Mouse (Mus musculus): Measurements from ENCODE around the gene Nxf2. TPM values are rescaled to one million over a fixed set of nuclear protein-coding genes. Genes with fewer than 3 reads are reported as not detected.

Nxf2 gene
- total and polyA plus RNA-seq, 3 experiments, result not detected

GRCm38 (mm10) chrX:135008720-135009470 lies 44.3 kb upstream of the Nxf2 start, which contains the start of gene Zmat1:
Gene Zmat1, minus strand, starts transcription at chrX:135009209.
- Histone ChIP-seq H3K27me3 (replicated peaks) (no peaks in the 10 kb centered on the region), H3K36me3 (replicated peaks in 1 of 2; ENCODE audit: control insufficient read depth in 1 of 2, insufficient read depth in 1 of 2, low read length in 1 of 2) (peaks cover 0 to 2% of the 10 kb centered on the region in 2 experiments), H3K27ac (ENCODE audit: insufficient read depth, low read depth) (peak within 1 kb of the TSS; percentile 86), H3K4me1 (ENCODE audit: control insufficient read depth in 1 of 2, insufficient read depth in 2 of 2) (peaks cover 0 to 6% of the 10 kb centered on the region in 2 experiments; a peak in 1 of 4 replicates), H3K79me2 (replicated peaks; ENCODE audit: control insufficient read depth, extremely low read depth, insufficient read depth, poor library complexity, severe bottlenecking) (no peaks in the 10 kb centered on the region), H3K9ac (ENCODE audit: insufficient read depth, low read depth) (peak within 1 kb of the TSS; percentile 82), H3K4me3 (replicated peaks in 1 of 3; ENCODE audit: low read depth in 2 of 3, low read length in 2 of 3, poor library complexity in 1 of 3) (peak within 1 kb of the TSS; percentile 49 to 76 (median 60)), H3K4me2 (ENCODE audit: insufficient read depth, low read depth, poor library complexity, severe bottlenecking) (peak within 1 kb of the TSS; percentile 50), H3K9me3 (replicated peaks; ENCODE audit: low read length) (no peaks in the 10 kb centered on the region)
- in situ Hi-C loops (cut with MboI; ENCODE audit: low pct_ligation_motif_present, low pct_unique_long_range_greater_than_20kb, low sequenced_read_pairs), result no loop called here
- TF ChIP-seq NRF1 (IDR thresholded peaks at IDR 0.05; ENCODE audit: low read depth, low read length) (no peak), ZKSCAN1 (IDR thresholded peaks at IDR 0.05; ENCODE audit: borderline replicate concordance, low read depth, low read length) (no peak), TBP (conservative IDR thresholded peaks at IDR 0.05; ENCODE audit: low read depth, low read length) (peak; percentile 43; the same call in 1 of the 2 replicates), ELF1 (IDR thresholded peaks at IDR 0.05; ENCODE audit: low read depth, low read length) (peak; percentile 73), USF1 (IDR thresholded peaks at IDR 0.05; ENCODE audit: low read depth, low read length) (no peak), ZNF384 (IDR thresholded peaks at IDR 0.05; ENCODE audit: low read depth, low read length) (peak; percentile 86), UBTF (IDR thresholded peaks at IDR 0.05; ENCODE audit: low read depth, low read length) (no peak), JUN (IDR thresholded peaks at IDR 0.05; ENCODE audit: insufficient read depth, low read depth, low read length) (no peak), POLR2AphosphoS2 (IDR thresholded peaks at IDR 0.05; ENCODE audit: low read depth, low read length) (no peak), CTCF (conservative IDR thresholded peaks at IDR 0.05 in 1 of 2, IDR thresholded peaks at IDR 0.05 in 1 of 2; ENCODE audit: low read depth in 2 of 2, low read length in 2 of 2) (no peak), NELFE (IDR thresholded peaks at IDR 0.05; ENCODE audit: low read depth, low read length) (peak; percentile 49; the same call in 1 of the 2 replicates), MXI1 (IDR thresholded peaks at IDR 0.05; ENCODE audit: low read depth, low read length) (no peak), JUND (conservative IDR thresholded peaks at IDR 0.05; ENCODE audit: low read depth, low read length) (no peak), SMC3 (IDR thresholded peaks at IDR 0.05; ENCODE audit: low read depth, low read length) (no peak), MEF2A (IDR thresholded peaks at IDR 0.05; ENCODE audit: borderline replicate concordance, low read depth, low read length) (no peak), USF2 (conservative IDR thresholded peaks at IDR 0.05; ENCODE audit: low read depth, low read length) (no peak), GABPA (IDR thresholded peaks at IDR 0.05; ENCODE audit: insufficient replicate concordance, low read depth, low read length) (no peak), MYC (IDR thresholded peaks at IDR 0.05; ENCODE audit: low read depth, low read length) (no peak), POLR2A (IDR thresholded peaks at IDR 0.05; ENCODE audit: low read depth, low read length) (peak; percentile 74), SIN3A (IDR thresholded peaks at IDR 0.05; ENCODE audit: low read length) (0 out of 2 replicates have a peak, but pooled peaks have one; percentile 44), RAD21 (IDR thresholded peaks at IDR 0.05; ENCODE audit: low read depth, low read length) (no peak), E2F4 (IDR thresholded peaks at IDR 0.05; ENCODE audit: insufficient replicate concordance, low read depth, low read length) (peak; percentile 13; the same call in 1 of the 2 replicates)
- dilution Hi-C loops (cut with MboI; ENCODE audit: extremely low pct_ligation_motif_present, extremely low pct_unique_long_range_greater_than_20kb, low sequenced_read_pairs), result no loop called here
- peak; percentile 91 for DNase-seq (ENCODE audit: extremely low read depth)
